18 mouse cellular contexts compared by ENCODE assay signal in the genomic region with DNA sequence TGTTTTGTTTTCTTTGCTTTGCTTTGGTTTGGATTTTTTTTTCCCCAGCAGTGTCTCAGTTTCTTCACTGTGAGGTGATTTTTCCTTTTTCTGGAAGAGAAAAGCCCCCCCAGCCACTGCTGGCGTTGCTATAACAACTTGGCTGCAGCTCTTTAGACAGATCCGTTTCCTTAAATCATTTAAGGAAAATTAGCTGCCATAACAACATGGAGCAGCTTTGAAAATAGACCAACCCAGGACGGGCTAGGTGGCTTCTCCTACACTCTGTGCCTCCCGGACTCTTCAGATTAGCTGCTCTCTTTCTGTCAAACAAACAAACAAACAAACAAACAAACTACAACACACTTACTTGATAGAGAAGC.
DNase-seq lines count a peak whose midpoint lies in the region; ATAC-seq lines count a peak whose summit lies in the region.
"Had no signal": no experiment of that assay in that cellular context is flagged by ENCODE, and none has a peak within 500 bp of the region (broad histone marks: within the 10 kb centered on the region; RNA-seq: fewer than 3 reads in every experiment).

No protein-coding gene starts in this region.

- H3K4me3 ChIP-seq in hindbrain, embryonic 15.5 days: no peak overlapping the region
- H3K4me3 ChIP-seq in hindbrain, embryonic 11.5 days (ENCODE audit: low read depth, low read length): no peak overlapping the region
- H3K4me3 ChIP-seq in midbrain, embryonic 14.5 days (replicated peaks; ENCODE audit: low read depth, low read length): no peak overlapping the region
- H3K4me3 ChIP-seq in midbrain, embryonic 13.5 days (replicated peaks): no peak overlapping the region
- no peak overlapping the region for H3K4me3 ChIP-seq in forebrain, embryonic 11.5 days (ENCODE audit: low read depth, low read length)
- no peak overlapping the region for H3K4me3 ChIP-seq in midbrain, embryonic 16.5 days (ENCODE audit: low read depth, low read length)
- H3K4me3 ChIP-seq: erythroblast, embryonic 14.5 days; heart, embryonic 13.5 days; limb, embryonic 12.5 days; liver, embryonic 13.5 days had no signal

- H3K4me2 ChIP-seq in hindbrain, embryonic 15.5 days: no peak overlapping the region
- H3K4me2 ChIP-seq in hindbrain, embryonic 11.5 days (replicated peaks; ENCODE audit: low read depth, low read length): no peak overlapping the region
- no peak overlapping the region for H3K4me2 ChIP-seq in midbrain, embryonic 14.5 days (ENCODE audit: low read length)
- no peak overlapping the region for H3K4me2 ChIP-seq in midbrain, embryonic 13.5 days (replicated peaks)
- no peak overlapping the region for H3K4me2 ChIP-seq in forebrain, embryonic 11.5 days (ENCODE audit: low read depth, low read length, severe bottlenecking)
- H3K4me2 ChIP-seq in midbrain, embryonic 16.5 days (ENCODE audit: low read length): no peak overlapping the region
- H3K4me2 ChIP-seq: heart, embryonic 13.5 days; limb, embryonic 12.5 days; liver, embryonic 13.5 days had no signal

- H3K4me1 ChIP-seq in hindbrain, embryonic 15.5 days (replicated peaks): peaks cover 16% of the 10 kb centered on the region
- H3K4me1 ChIP-seq in hindbrain, embryonic 11.5 days (replicated peaks; ENCODE audit: control insufficient read depth, insufficient read depth, low read length): no peaks in the 10 kb centered on the region
- no peaks in the 10 kb centered on the region for H3K4me1 ChIP-seq in midbrain, embryonic 14.5 days (ENCODE audit: control insufficient read depth, insufficient read depth, low read length)
- peaks cover 17% of the 10 kb centered on the region; the same call in 1 of the 2 replicates for H3K4me1 ChIP-seq in midbrain, embryonic 13.5 days (replicated peaks)
- no peaks in the 10 kb centered on the region; the same call in 1 of the 2 replicates for H3K4me1 ChIP-seq in forebrain, embryonic 11.5 days (replicated peaks; ENCODE audit: control insufficient read depth, insufficient read depth, low read length)
- H3K4me1 ChIP-seq in midbrain, embryonic 16.5 days (ENCODE audit: control insufficient read depth, insufficient read depth, low read length): peaks cover 8% of the 10 kb centered on the region
- H3K4me1 ChIP-seq: liver, embryonic 13.5 days had no signal

- no peak for DNase-seq in hindbrain, embryonic 11.5 days (ENCODE audit: low spot score)
- DNase-seq in midbrain, embryonic 14.5 days: peak; percentile 41
- DNase-seq in forebrain, embryonic 11.5 days (ENCODE audit: low spot score): no peak
- no peak for DNase-seq in thymus, postnatal 10 days (ENCODE audit: low spot score in 2 of 2)
- DNase-seq: adrenal gland, postnatal 14 days; B cell, adult 2 months; cerebellum, adult 9-11 months; heart, postnatal 36 days; kidney, adult 9 months; kidney, postnatal 4 days; liver, embryonic 13.5 days had no signal

- no peaks in the 10 kb centered on the region for H3K36me3 ChIP-seq in hindbrain, embryonic 15.5 days
- no peaks in the 10 kb centered on the region for H3K36me3 ChIP-seq in hindbrain, embryonic 11.5 days (ENCODE audit: control insufficient read depth, insufficient read depth, low read length)
- no peaks in the 10 kb centered on the region for H3K36me3 ChIP-seq in midbrain, embryonic 14.5 days (ENCODE audit: control insufficient read depth, insufficient read depth, low read length)
- no peaks in the 10 kb centered on the region for H3K36me3 ChIP-seq in midbrain, embryonic 13.5 days
- H3K36me3 ChIP-seq in forebrain, embryonic 11.5 days (ENCODE audit: control insufficient read depth, insufficient read depth, low read length): no peaks in the 10 kb centered on the region
- H3K36me3 ChIP-seq in midbrain, embryonic 16.5 days (ENCODE audit: control insufficient read depth, insufficient read depth, low read length): no peaks in the 10 kb centered on the region
- H3K36me3 ChIP-seq: heart, embryonic 13.5 days; limb, embryonic 12.5 days; liver, embryonic 13.5 days had no signal

- no peak overlapping the region for H3K9ac ChIP-seq in hindbrain, embryonic 15.5 days
- no peak overlapping the region for H3K9ac ChIP-seq in hindbrain, embryonic 11.5 days (ENCODE audit: low read depth, low read length)
- H3K9ac ChIP-seq in midbrain, embryonic 14.5 days (replicated peaks; ENCODE audit: low read length): no peak overlapping the region
- H3K9ac ChIP-seq in midbrain, embryonic 13.5 days (replicated peaks): no peak overlapping the region
- H3K9ac ChIP-seq in forebrain, embryonic 11.5 days (ENCODE audit: low read length): no peak overlapping the region
- H3K9ac ChIP-seq in midbrain, embryonic 16.5 days (ENCODE audit: low read depth, low read length): no peak overlapping the region
- H3K9ac ChIP-seq: heart, embryonic 13.5 days; limb, embryonic 12.5 days; liver, embryonic 13.5 days had no signal

- H3K27ac ChIP-seq in hindbrain, embryonic 15.5 days (replicated peaks): peak overlapping the region; percentile 17; the same call in 1 of the 2 replicates
- no peak overlapping the region for H3K27ac ChIP-seq in hindbrain, embryonic 11.5 days (ENCODE audit: low read depth, low read length)
- H3K27ac ChIP-seq in midbrain, embryonic 14.5 days (replicated peaks; ENCODE audit: low read depth, low read length): no peak overlapping the region
- H3K27ac ChIP-seq in midbrain, embryonic 13.5 days: no peak overlapping the region
- no peak overlapping the region for H3K27ac ChIP-seq in forebrain, embryonic 11.5 days (ENCODE audit: low read depth, low read length)
- H3K27ac ChIP-seq in midbrain, embryonic 16.5 days (ENCODE audit: low read length): peak overlapping the region; percentile 6; the same call in 1 of the 2 replicates
- H3K27ac ChIP-seq: heart, embryonic 13.5 days; limb, embryonic 12.5 days; liver, embryonic 13.5 days had no signal

- no peaks in the 10 kb centered on the region for H3K27me3 ChIP-seq in hindbrain, embryonic 15.5 days
- H3K27me3 ChIP-seq in hindbrain, embryonic 11.5 days (ENCODE audit: control insufficient read depth, insufficient read depth, low read length): no peaks in the 10 kb centered on the region
- H3K27me3 ChIP-seq in midbrain, embryonic 14.5 days (ENCODE audit: control insufficient read depth, insufficient read depth, low read length): no peaks in the 10 kb centered on the region
- no peaks in the 10 kb centered on the region for H3K27me3 ChIP-seq in midbrain, embryonic 13.5 days
- H3K27me3 ChIP-seq in forebrain, embryonic 11.5 days (ENCODE audit: control insufficient read depth, insufficient read depth, low read length): no peaks in the 10 kb centered on the region
- no peaks in the 10 kb centered on the region for H3K27me3 ChIP-seq in midbrain, embryonic 16.5 days (ENCODE audit: control insufficient read depth, insufficient read depth, low read depth, low read length)
- H3K27me3 ChIP-seq: heart, embryonic 13.5 days; limb, embryonic 12.5 days; liver, embryonic 13.5 days had no signal

- WGBS in hindbrain, embryonic 15.5 days: 26% methylated on average over 4 of the region's 4 CpGs
- WGBS in hindbrain, embryonic 11.5 days: 51% methylated on average over 4 of the region's 4 CpGs
- WGBS in midbrain, embryonic 14.5 days: 36% methylated on average over 4 of the region's 4 CpGs
- 32% methylated on average over 4 of the region's 4 CpGs for WGBS in midbrain, embryonic 13.5 days
- WGBS in forebrain, embryonic 11.5 days: 26% methylated on average over 4 of the region's 4 CpGs
- WGBS in midbrain, embryonic 16.5 days: 24% methylated on average over 4 of the region's 4 CpGs

- 0 out of 2 replicates have a peak, but pooled peaks have one; percentile 30 for ATAC-seq in hindbrain, embryonic 15.5 days (ENCODE audit: low FRiP score, low read depth)
- no peak for ATAC-seq in hindbrain, embryonic 11.5 days (ENCODE audit: low FRiP score)
- ATAC-seq in midbrain, embryonic 14.5 days (ENCODE audit: low FRiP score, low TSS enrichment): no peak
- ATAC-seq in midbrain, embryonic 13.5 days: no peak
- peak; percentile 28; the same call in 1 of the 2 replicates for ATAC-seq in forebrain, embryonic 11.5 days (replicated peaks; ENCODE audit: low FRiP score)
- ATAC-seq in midbrain, embryonic 16.5 days: peak; percentile 65
- no peak for ATAC-seq in CD4-positive, CD25-positive, alpha-beta regulatory T cell, adult 4 months

- no peaks in the 10 kb centered on the region for H3K9me3 ChIP-seq in hindbrain, embryonic 15.5 days
- no peaks in the 10 kb centered on the region for H3K9me3 ChIP-seq in hindbrain, embryonic 11.5 days (ENCODE audit: control insufficient read depth, low read length)
- H3K9me3 ChIP-seq in midbrain, embryonic 14.5 days (ENCODE audit: control insufficient read depth, low read length): no peaks in the 10 kb centered on the region
- no peaks in the 10 kb centered on the region for H3K9me3 ChIP-seq in midbrain, embryonic 13.5 days
- H3K9me3 ChIP-seq in forebrain, embryonic 11.5 days (ENCODE audit: control insufficient read depth, low read length): no peaks in the 10 kb centered on the region
- no peaks in the 10 kb centered on the region for H3K9me3 ChIP-seq in midbrain, embryonic 16.5 days (replicated peaks; ENCODE audit: control insufficient read depth, low read length, poor library complexity, severe bottlenecking)
- H3K9me3 ChIP-seq: heart, embryonic 13.5 days; limb, embryonic 12.5 days; liver, embryonic 13.5 days had no signal

Comparison
In these comparisons a context has a peak if more than half of its experiments do, and no peak if none do; other contexts are left out.
1. ATAC-seq: peak in hindbrain, embryonic 15.5 days (single experiment), forebrain, embryonic 11.5 days (single experiment) and midbrain, embryonic 16.5 days (single experiment); none in hindbrain, embryonic 11.5 days (single experiment), midbrain, embryonic 14.5 days (single experiment), midbrain, embryonic 13.5 days (single experiment) and CD4-positive, CD25-positive, alpha-beta regulatory T cell, adult 4 months (single experiment).
2. H3K27ac ChIP-seq: peak in hindbrain, embryonic 15.5 days (single experiment) and midbrain, embryonic 16.5 days (single experiment); none in hindbrain, embryonic 11.5 days (single experiment), midbrain, embryonic 14.5 days (single experiment), midbrain, embryonic 13.5 days (single experiment) and forebrain, embryonic 11.5 days (single experiment).